Mouse (Mus musculus) forebrain, embryonic 16.5 days (tissue): ENCODE measurements around the gene Vmn2r18. TPM values are rescaled to one million over a fixed set of nuclear protein-coding genes. Genes with fewer than 3 reads are reported as not detected.

Experiments used
- ATAC-seq: fragments of 200-750 bp; cut with Nextera tagmentation; 2 replicates; pipeline ENCODE4 v1.8.0; 2017; ENCODE audit warnings: mild to moderate bottlenecking, moderate library complexity
- H3K27ac ChIP-seq: fragments of 300-500 bp; sonication (generic); 2 replicates; pipeline ENCODE4 v1.5.1; 2014; ENCODE audit warnings: low read length, control low read depth
- H3K27me3 ChIP-seq: fragments of 300-500 bp; sonication (generic); replicated peaks from 2 replicates; pipeline ENCODE4 v1.6.1; 2014; ENCODE audit warnings: low read length; ENCODE audit not compliant: control insufficient read depth, insufficient read depth
- H3K36me3 ChIP-seq: fragments of 300-500 bp; sonication (generic); 2 replicates; pipeline ENCODE4 v1.6.1; 2014; ENCODE audit not compliant: control insufficient read depth, insufficient read depth
- H3K4me1 ChIP-seq: fragments of 300-500 bp; sonication (generic); replicated peaks from 2 replicates; pipeline ENCODE4 v1.6.1; 2014; ENCODE audit warnings: low read length; ENCODE audit not compliant: control insufficient read depth, insufficient read depth
- H3K4me2 ChIP-seq: fragments of 300-500 bp; sonication (generic); 2 replicates; pipeline ENCODE4 v1.6.1; 2014; ENCODE audit warnings: mild to moderate bottlenecking, low read length, control low read depth
- H3K4me3 ChIP-seq: fragments of 300-500 bp; sonication (generic); replicated peaks from 2 replicates; pipeline ENCODE4 v1.5.1; 2014; ENCODE audit warnings: mild to moderate bottlenecking, low read length, control low read depth
- H3K9ac ChIP-seq: fragments of 300-500 bp; sonication (generic); replicated peaks from 2 replicates; pipeline ENCODE4 v1.6.1; 2014; ENCODE audit warnings: low read depth, low read length, control low read depth
- H3K9me3 ChIP-seq: fragments of 300-500 bp; sonication (generic); 2 replicates; pipeline ENCODE4 v1.6.1; 2016; ENCODE audit warnings: low read length; ENCODE audit not compliant: control insufficient read depth
- WGBS: fragments of 180-500 bp; shearing (Covaris S2); extraction: QIAGEN DNeasy Blood & Tissue Kit; methylation state at CpG from one replicate; pipeline ENCODE4 v1.1.7; 2014; 5-methylcytosine and 5-hydroxymethylcytosine counted together
- polyA plus RNA-seq: library from polyadenylated mRNA; unstranded; fragments of >200 nt; fragmentation: Nextera tagmentation; extraction: Ambion mirVana; gene quantifications from 2 replicates; pipeline ENCODE4 v1.2.1, GENCODE M21; 2015

Gene Vmn2r18
- not detected in 2 replicates for polyA plus RNA-seq

- Histone ChIP-seq H3K4me2 (no peak within 1 kb of the TSS), H3K4me1 (no peaks in the 10 kb centered on the region), H3K27me3 (no peaks in the 10 kb centered on the region), H3K27ac (no peak within 1 kb of the TSS), H3K9ac (no peak within 1 kb of the TSS), H3K9me3 (no peaks in the 10 kb centered on the region), H3K36me3 (no peaks in the 10 kb centered on the region), H3K4me3 (no peak within 1 kb of the TSS)
- ATAC-seq = no peak
- 88% methylated on average over 3 of the region's 3 CpGs for WGBS
Measured at GRCm38 (mm10) chr5:151605921-151606320, at the start of gene Vmn2r18. Gene Vmn2r18, minus strand, starts transcription at chr5:151606021.

- Histone ChIP-seq H3K4me1 (peaks cover 9% of the 10 kb centered on the region), H3K27me3 (no peaks in the 10 kb centered on the region), H3K4me2 (0 out of 2 replicates have a peak overlapping the region, but pooled peaks have one; percentile 23), H3K9me3 (no peaks in the 10 kb centered on the region), H3K27ac (peak overlapping the region; percentile 61), H3K9ac (no peak overlapping the region), H3K36me3 (peaks cover 16% of the 10 kb centered on the region), H3K4me3 (no peak overlapping the region; the same call in none of the 2 replicates)
- no peak for ATAC-seq
- 66% methylated on average over 3 of the region's 3 CpGs for WGBS
Measured at GRCm38 (mm10) chr5:151651411-151651784, 45.6 kb upstream of the Vmn2r18 start.

GRCm38 (mm10) chr5:151650700-151651410, 45.0 kb upstream of the Vmn2r18 start, which contains the start of gene Rfc3:
Gene Rfc3, minus strand, starts transcription at chr5:151651242.
- peaks cover 22% of the 10 kb centered on the region for H3K36me3 ChIP-seq
- H3K27me3 ChIP-seq = no peaks in the 10 kb centered on the region
- H3K27ac ChIP-seq = peak within 1 kb of the TSS; percentile 61
- peak; percentile 99 for ATAC-seq
- H3K9me3 ChIP-seq = no peaks in the 10 kb centered on the region
- WGBS = under 1% methylated on average over 40 of the region's 42 CpGs
- H3K4me1 ChIP-seq = peaks cover 9% of the 10 kb centered on the region
- peak within 1 kb of the TSS; percentile 60 for H3K9ac ChIP-seq
- peak within 1 kb of the TSS; percentile 53 for H3K4me2 ChIP-seq
- H3K4me3 ChIP-seq = peak within 1 kb of the TSS; percentile 65

GRCm38 (mm10) chr5:151644845-151645244, 39.0 kb upstream of the Vmn2r18 start:
- no peak for ATAC-seq
- peaks cover 66% of the 10 kb centered on the region for H3K36me3 ChIP-seq
- no peak overlapping the region for H3K27ac ChIP-seq
- H3K9me3 ChIP-seq = no peaks in the 10 kb centered on the region
- H3K4me3 ChIP-seq = no peak overlapping the region
- no peak overlapping the region for H3K9ac ChIP-seq
- no peak overlapping the region for H3K4me2 ChIP-seq
- 94% methylated on average over 7 of the region's 7 CpGs for WGBS
- H3K4me1 ChIP-seq = 0 out of 2 replicates have a peak, but pooled peaks cover 4% of the 10 kb centered on the region
- H3K27me3 ChIP-seq = no peaks in the 10 kb centered on the region

- no peaks in the 10 kb centered on the region for H3K9me3 ChIP-seq
- no peaks in the 10 kb centered on the region for H3K27me3 ChIP-seq
- no peaks in the 10 kb centered on the region for H3K4me1 ChIP-seq
- H3K9ac ChIP-seq = no peak overlapping the region
- no peak overlapping the region for H3K27ac ChIP-seq
- no peak for ATAC-seq
- WGBS = 92% methylated on average over 5 of the region's 5 CpGs
- peaks cover 59% of the 10 kb centered on the region for H3K36me3 ChIP-seq
- no peak overlapping the region for H3K4me3 ChIP-seq
- H3K4me2 ChIP-seq = no peak overlapping the region
Measured at GRCm38 (mm10) chr5:151642867-151643266, 37.0 kb upstream of the Vmn2r18 start.

GRCm38 (mm10) chr5:151642102-151642501, 36.3 kb upstream of the Vmn2r18 start:
- no peak overlapping the region for H3K9ac ChIP-seq
- no peaks in the 10 kb centered on the region for H3K27me3 ChIP-seq
- 94% methylated on average over 1 of the region's 1 CpGs for WGBS
- no peak overlapping the region for H3K27ac ChIP-seq
- no peak overlapping the region for H3K4me3 ChIP-seq
- no peak overlapping the region for H3K4me2 ChIP-seq
- no peak for ATAC-seq
- H3K9me3 ChIP-seq = no peaks in the 10 kb centered on the region
- no peaks in the 10 kb centered on the region for H3K4me1 ChIP-seq
- peaks cover 55% of the 10 kb centered on the region for H3K36me3 ChIP-seq

- Histone ChIP-seq H3K9me3 (no peaks in the 10 kb centered on the region), H3K36me3 (no peaks in the 10 kb centered on the region), H3K27me3 (no peaks in the 10 kb centered on the region), H3K4me2 (no peak overlapping the region), H3K4me1 (no peaks in the 10 kb centered on the region), H3K4me3 (no peak overlapping the region), H3K9ac (no peak overlapping the region), H3K27ac (no peak overlapping the region)
- ATAC-seq = no peak
- 46% methylated on average over 1 of the region's 1 CpGs for WGBS
Measured at GRCm38 (mm10) chr5:151601696-151602095, 4.1 kb downstream of the Vmn2r18 start.

Other genes starting within 250 kb of the Vmn2r18 start
- gene Gm42906, start 177.9 kb downstream of the Vmn2r18 start, polyA plus RNA-seq = not detected in 2 replicates
- 86.7 and 87.1 TPM in 2 replicates for gene Rfc3, start 45.2 kb upstream of the Vmn2r18 start, polyA plus RNA-seq